Comparison of ENCODE assay signal across 20 mouse cellular contexts in the genomic region with DNA sequence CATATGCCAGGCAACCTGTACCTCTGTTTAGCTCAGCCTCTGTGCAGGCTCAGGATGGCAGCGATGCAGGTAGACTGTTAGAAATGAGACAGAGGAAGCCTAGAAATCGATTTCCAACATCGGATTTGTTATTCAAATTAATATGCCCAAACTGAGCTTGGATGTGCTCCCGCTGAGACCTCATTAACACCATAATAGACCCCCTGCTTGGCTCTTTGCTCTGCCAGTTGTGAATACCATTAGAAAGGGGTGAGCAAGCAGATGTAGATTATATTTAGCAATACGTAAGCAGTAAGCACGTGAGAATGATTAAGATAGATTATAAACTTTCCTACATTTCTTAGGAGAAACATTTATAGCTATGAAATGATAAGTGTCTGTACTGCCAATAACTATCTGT. TPM values are rescaled to one million over a fixed set of nuclear protein-coding genes. Genes with fewer than 3 reads are reported as not detected.
DNase-seq lines count a peak whose midpoint lies in the region; ATAC-seq and TF ChIP-seq lines count a peak whose summit lies in the region.
"Had no signal": no experiment of that assay in that cellular context is flagged by ENCODE, and none has a peak within 500 bp of the region (broad histone marks: within the 10 kb centered on the region; RNA-seq: fewer than 3 reads in every experiment).

No protein-coding gene starts in this region.

- TF ChIP-seq CTCF in brain, embryonic 14.5 days (IDR thresholded peaks at IDR 0.05; ENCODE audit: borderline replicate concordance, extremely low read depth, insufficient read depth, insufficient read length) = no peak

- 73% methylated on average over 6 of the region's 6 CpGs for WGBS in heart, embryonic 11.5 days (ENCODE audit: insufficient replicate concordance)
- WGBS in hindbrain, embryonic 14.5 days = 17% methylated on average over 6 of the region's 6 CpGs

- H3K4me3 ChIP-seq in heart, embryonic 11.5 days (ENCODE audit: low read depth, low read length) = no peak overlapping the region
- no peak overlapping the region for H3K4me3 ChIP-seq in hindbrain, embryonic 14.5 days (replicated peaks; ENCODE audit: low read length)
- H3K4me3 ChIP-seq: embryonic facial prominence, embryonic 15.5 days; heart, embryonic 12.5 days; kidney, embryonic 15.5 days had no signal

- TF ChIP-seq POLR2A in brain, embryonic 14.5 days (IDR thresholded peaks at IDR 0.05; ENCODE audit: borderline replicate concordance, extremely low read depth, insufficient read depth, insufficient read length, poor library complexity, severe bottlenecking) = no peak

- H3K27me3 ChIP-seq in heart, embryonic 11.5 days (ENCODE audit: control insufficient read depth, insufficient read depth, low read length) = no peaks in the 10 kb centered on the region
- H3K27me3 ChIP-seq in hindbrain, embryonic 14.5 days (ENCODE audit: control insufficient read depth, insufficient read depth, low read length) = no peaks in the 10 kb centered on the region
- H3K27me3 ChIP-seq: CH12.LX; embryonic facial prominence, embryonic 15.5 days; heart, embryonic 12.5 days; kidney, embryonic 15.5 days had no signal

- H3K9ac ChIP-seq in heart, embryonic 11.5 days (ENCODE audit: low read depth, low read length) = no peak overlapping the region
- no peak overlapping the region for H3K9ac ChIP-seq in hindbrain, embryonic 14.5 days
- H3K9ac ChIP-seq: embryonic facial prominence, embryonic 15.5 days; heart, embryonic 12.5 days; kidney, embryonic 15.5 days had no signal

- H3K4me2 ChIP-seq in heart, embryonic 11.5 days = no peak overlapping the region
- no peak overlapping the region for H3K4me2 ChIP-seq in hindbrain, embryonic 14.5 days (replicated peaks)
- H3K4me2 ChIP-seq: embryonic facial prominence, embryonic 15.5 days; kidney, embryonic 15.5 days; liver, embryonic 11.5 days had no signal

- H3K27ac ChIP-seq in heart, embryonic 11.5 days (ENCODE audit: low read depth, low read length) = no peak overlapping the region
- H3K27ac ChIP-seq in hindbrain, embryonic 14.5 days = 0 out of 2 replicates have a peak overlapping the region, but pooled peaks have one; percentile 57
- H3K27ac ChIP-seq: embryonic facial prominence, embryonic 15.5 days; kidney, embryonic 15.5 days had no signal

- no peaks in the 10 kb centered on the region; the same call in 1 of the 2 replicates for H3K4me1 ChIP-seq in heart, embryonic 11.5 days (ENCODE audit: control insufficient read depth, insufficient read depth, low read length)
- peaks cover 18% of the 10 kb centered on the region; the same call in 1 of the 2 replicates for H3K4me1 ChIP-seq in hindbrain, embryonic 14.5 days (replicated peaks; ENCODE audit: control insufficient read depth, insufficient read depth, low read length)
- H3K4me1 ChIP-seq: embryonic facial prominence, embryonic 15.5 days; kidney, embryonic 15.5 days had no signal

- H3K36me3 ChIP-seq in heart, embryonic 11.5 days (ENCODE audit: control insufficient read depth, insufficient read depth, low read length) = peaks cover 30% of the 10 kb centered on the region
- peaks cover 76% of the 10 kb centered on the region for H3K36me3 ChIP-seq in hindbrain, embryonic 14.5 days (replicated peaks; ENCODE audit: control insufficient read depth, insufficient read depth)

- peak; percentile 5 for DNase-seq in heart, adult 11 months
- peak; percentile 75 for DNase-seq in ES-CJ7 (ENCODE audit: low read depth, low spot score)
- DNase-seq in brain, embryonic 14.5 days (ENCODE audit: low read depth) = peak; percentile 70
- DNase-seq in hindbrain, embryonic 14.5 days (ENCODE audit: low spot score) = no peak
- DNase-seq in frontal cortex, postnatal 25 days (ENCODE audit: low spot score in 2 of 2) = no peak
- no peak for DNase-seq in adrenal gland, adult (ENCODE audit: inconsistent age in 2 of 2, low spot score in 1 of 2)
- DNase-seq: adrenal gland, postnatal 14 days; cerebellum, adult 11-12 months; cerebellum, postnatal 14 days; heart, postnatal 14 days; kidney, postnatal 4 days; lung, adult 18-20 months; lung, postnatal 14 days; right cerebral cortex, postnatal 25 days had no signal

- ATAC-seq in heart, embryonic 11.5 days (replicated peaks; ENCODE audit: insufficient number of reproducible peaks, low FRiP score, low TSS enrichment) = no peak
- ATAC-seq in hindbrain, embryonic 14.5 days (ENCODE audit: low FRiP score) = no peak

- H3K9me3 ChIP-seq in heart, embryonic 11.5 days (replicated peaks; ENCODE audit: control insufficient read depth, low read length) = no peaks in the 10 kb centered on the region
- H3K9me3 ChIP-seq in hindbrain, embryonic 14.5 days (ENCODE audit: control insufficient read depth, low read length) = no peaks in the 10 kb centered on the region
- H3K9me3 ChIP-seq: embryonic facial prominence, embryonic 15.5 days had no signal

RNA-seq across cellular contexts. Expression of a gene that starts 24.9 kb away (rescaled TPM):
- 8.1 and 8.7 TPM in 2 replicates for polyA plus RNA-seq in heart, embryonic 11.5 days (2014; fragmentation: Nextera tagmentation; extraction: Ambion mirVana)
- polyA plus RNA-seq in brain, embryonic 14.5 days (2012; rRNA removed) = 10.9 and 11.3 TPM in 2 replicates
- 7.0 and 8.0 TPM in 2 replicates for polyA plus RNA-seq in hindbrain, embryonic 14.5 days (2014; fragmentation: Nextera tagmentation; extraction: Ambion mirVana)

RNA-seq across cellular contexts. Expression of a gene that starts 25.8 kb away (rescaled TPM):
- polyA plus RNA-seq in heart, embryonic 11.5 days (2014; fragmentation: Nextera tagmentation; extraction: Ambion mirVana) = 615 and 651 TPM in 2 replicates
- polyA plus RNA-seq in brain, embryonic 14.5 days (2012; rRNA removed) = 180 and 184 TPM in 2 replicates
- 424 and 441 TPM in 2 replicates for polyA plus RNA-seq in hindbrain, embryonic 14.5 days (2014; fragmentation: Nextera tagmentation; extraction: Ambion mirVana)

Comparison
In these comparisons a context has a peak if more than half of its experiments do, and no peak if none do; other contexts are left out.
1. DNase-seq: peak in heart, adult 11 months (single experiment), ES-CJ7 (single experiment) and brain, embryonic 14.5 days (single experiment); none in hindbrain, embryonic 14.5 days (single experiment), frontal cortex, postnatal 25 days (0 of 2) and adrenal gland, adult (0 of 2).